Mouse (Mus musculus) adrenal gland, postnatal 10 days (tissue): Measurements from ENCODE around the gene Mustn1. TPM values are rescaled to one million over a fixed set of nuclear protein-coding genes. Genes with fewer than 3 reads are reported as not detected.

ENCODE experiments used
- total RNA-seq, 2 experiments: library from RNA; stranded (reverse); gene quantifications; 2 replicates each; pipeline ENCODE4 v1.2.3; 2021

The Mustn1 gene
- total RNA-seq, 2 experiments from 2014 or later: 11.1 to 11.6 TPM

Other genes with a start within 250 kb of the Mustn1 start
- gene Rft1, start 224.8 kb upstream of the Mustn1 start, total RNA-seq: 10 to 100 TPM; 21.2 to 24.2 TPM
- 10 to 100 TPM; 24.9 to 25.5 TPM for gene Sfmbt1, start 164.4 kb upstream of the Mustn1 start, total RNA-seq
- 10 to 100 TPM; 23.2 to 27.1 TPM for gene Tmem110, start 53.6 kb upstream of the Mustn1 start, total RNA-seq
- 100 to 1,000 TPM; 167 to 428 TPM for gene Itih4, start 7.3 kb downstream of the Mustn1 start, total RNA-seq
- 100 to 1,000 TPM in 1 of 2 experiments, 10 to 100 TPM in 1; 87.4 to 223 TPM for gene Itih3, start 44.6 kb downstream of the Mustn1 start, total RNA-seq
- 100 to 1,000 TPM in 1 of 2 experiments, 10 to 100 TPM in 1; 52.9 to 125 TPM for gene Itih1, start 64.1 kb downstream of the Mustn1 start, total RNA-seq
- 10 to 100 TPM in 1 of 2 experiments, 1 to 10 TPM in 1; 8.5 to 13.9 TPM for gene Nek4, start 72.2 kb downstream of the Mustn1 start, total RNA-seq
- 10 to 100 TPM; 35.0 to 47.0 TPM for gene Glt8d1, start 122.2 kb downstream of the Mustn1 start, total RNA-seq
- gene Spcs1, start 122.5 kb downstream of the Mustn1 start, total RNA-seq: 100 to 1,000 TPM; 215 to 225 TPM
- gene Pbrm1, start 139.9 kb downstream of the Mustn1 start, total RNA-seq: 10 to 100 TPM; 53.5 to 65.9 TPM
- 10 to 100 TPM; 61.5 to 81.2 TPM for gene Gnl3, start 140.0 kb downstream of the Mustn1 start, total RNA-seq
- gene Smim4, start 249.8 kb downstream of the Mustn1 start, total RNA-seq: 100 to 1,000 TPM in 1 of 2 experiments, 10 to 100 TPM in 1; 86.9 to 103 TPM